ENCODE assay signal across 9 mouse cellular contexts in the genomic region with DNA sequence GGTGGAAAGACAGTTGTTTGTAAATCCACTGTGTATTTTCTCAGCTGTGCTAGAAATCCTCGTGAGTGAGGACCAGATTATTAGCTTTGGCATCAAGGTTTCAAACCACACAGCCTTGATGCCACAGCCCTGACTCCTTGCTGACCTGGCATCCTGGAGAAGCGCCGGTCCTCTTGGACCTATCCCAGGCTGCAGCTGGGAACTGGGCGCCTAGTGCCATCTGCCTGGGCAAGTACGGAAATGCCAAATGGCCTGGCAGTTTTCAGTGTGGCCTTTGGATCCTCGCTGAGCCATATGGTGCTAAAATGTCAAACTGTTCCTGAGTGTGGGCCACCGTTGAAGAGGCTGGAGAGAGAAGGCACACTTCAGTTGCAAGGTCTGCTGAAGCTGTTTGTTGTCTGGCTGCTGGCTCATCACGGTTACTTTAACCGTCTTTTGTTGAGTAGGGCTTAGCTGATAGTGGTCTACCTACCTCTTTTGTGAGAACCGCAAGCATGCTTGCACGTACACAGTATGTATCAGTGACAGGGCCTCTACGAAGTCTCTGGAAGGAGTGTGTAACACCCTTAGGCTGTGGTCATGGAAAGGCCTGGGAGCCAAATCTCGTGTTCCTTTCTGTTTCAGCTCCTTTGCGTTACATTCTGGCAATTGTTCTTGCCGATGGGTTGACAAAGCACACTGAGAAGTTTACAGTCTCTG. TPM values are rescaled to one million over a fixed set of nuclear protein-coding genes. Genes with fewer than 3 reads are reported as not detected.
DNase-seq lines count a peak whose midpoint lies in the region; ATAC-seq and TF ChIP-seq lines count a peak whose summit lies in the region.
"Had no signal": no experiment of that assay in that cellular context is flagged by ENCODE, and none has a peak within 500 bp of the region (broad histone marks: within the 10 kb centered on the region; RNA-seq: fewer than 3 reads in every experiment).

No protein-coding gene starts in this region.

- no peak overlapping the region for H3K9ac ChIP-seq in heart, embryonic 12.5 days
- H3K9ac ChIP-seq in stomach, postnatal 0 days (ENCODE audit: low read length): no peak overlapping the region

- H3K36me3 ChIP-seq in heart, embryonic 12.5 days: no peaks in the 10 kb centered on the region
- no peaks in the 10 kb centered on the region for H3K36me3 ChIP-seq in stomach, postnatal 0 days (ENCODE audit: control insufficient read depth, insufficient read depth, low read length)

- TF ChIP-seq CTCF in layer of hippocampus, adult 2 months (conservative IDR thresholded peaks at IDR 0.05): peak; percentile 59
- TF ChIP-seq CTCF in stomach, postnatal 0 days (IDR thresholded peaks at IDR 0.05; ENCODE audit: low read depth): no peak

- WGBS in heart, embryonic 12.5 days: 53% methylated on average over 15 of the region's 15 CpGs
- WGBS in stomach, postnatal 0 days: 52% methylated on average over 15 of the region's 15 CpGs

- peak overlapping the region; percentile 11; the same call in 1 of the 2 replicates for H3K4me2 ChIP-seq in heart, embryonic 12.5 days
- H3K4me2 ChIP-seq in stomach, postnatal 0 days (replicated peaks; ENCODE audit: low read depth): no peak overlapping the region

- no peak overlapping the region for H3K27ac ChIP-seq in heart, embryonic 12.5 days (ENCODE audit: poor library complexity, severe bottlenecking)
- peak overlapping the region; percentile 58 for H3K27ac ChIP-seq in layer of hippocampus, adult 2 months
- no peak overlapping the region for H3K27ac ChIP-seq in stomach, postnatal 0 days (replicated peaks)

- ATAC-seq in frontal cortex, adult (ENCODE audit: low TSS enrichment): peak; percentile 48; the same call in 1 of the 2 replicates
- no peak for ATAC-seq in heart, embryonic 12.5 days (ENCODE audit: insufficient number of reproducible peaks, low FRiP score)
- peak; percentile 35; the same call in 1 of the 2 replicates for ATAC-seq in stomach, postnatal 0 days (ENCODE audit: low FRiP score, low TSS enrichment)

- H3K4me1 ChIP-seq in heart, embryonic 12.5 days (replicated peaks): peaks cover 11% of the 10 kb centered on the region
- 0 out of 2 replicates have a peak, but pooled peaks cover 2% of the 10 kb centered on the region for H3K4me1 ChIP-seq in stomach, postnatal 0 days (replicated peaks; ENCODE audit: control insufficient read depth, insufficient read depth)

- no peak for TF ChIP-seq EP300 in stomach, postnatal 0 days (optimal IDR thresholded peaks at IDR 0.05)

- no peaks in the 10 kb centered on the region for H3K27me3 ChIP-seq in heart, embryonic 12.5 days (replicated peaks)
- H3K27me3 ChIP-seq in stomach, postnatal 0 days (ENCODE audit: control insufficient read depth, insufficient read depth, low read length): no peaks in the 10 kb centered on the region
- H3K27me3 ChIP-seq: CH12.LX had no signal

- H3K4me3 ChIP-seq in heart, embryonic 12.5 days: no peak overlapping the region
- H3K4me3 ChIP-seq in layer of hippocampus, adult 2 months: peak overlapping the region; percentile 3; the same call in 1 of the 2 replicates
- no peak overlapping the region for H3K4me3 ChIP-seq in stomach, postnatal 0 days (ENCODE audit: low read depth, low read length)

- no peaks in the 10 kb centered on the region for H3K9me3 ChIP-seq in heart, embryonic 12.5 days (replicated peaks)
- no peaks in the 10 kb centered on the region for H3K9me3 ChIP-seq in stomach, postnatal 0 days (ENCODE audit: control insufficient read depth, low read length)

- DNase-seq in frontal cortex, postnatal 14 days (ENCODE audit: low spot score in 2 of 2): no peak
- DNase-seq in MN1 (ENCODE audit: low spot score): peak; percentile 56
- DNase-seq in cerebellum, postnatal 36 days: peak; percentile 96 to 98
- DNase-seq in layer of hippocampus, adult 2 months (ENCODE audit: low spot score in 2 of 2): peak; percentile 44 to 63
- no peak for DNase-seq in stomach, postnatal 0 days (ENCODE audit: low spot score)
- no peak for DNase-seq in natural killer cell, adult 2 months (ENCODE audit: low spot score in 2 of 2)

RNA-seq across cellular contexts. Expression of a gene that starts 53.3 kb away (rescaled TPM):
- polyA plus RNA-seq in heart, embryonic 12.5 days (2016; fragmentation: Nextera tagmentation; extraction: Ambion mirVana): 7.3 and 10.1 TPM in 2 replicates
- 100 to 1,000 TPM; 253 to 265 TPM for total RNA-seq in layer of hippocampus, adult 2 months (2021)
- 3.1 and 3.3 TPM in 2 replicates for polyA plus RNA-seq in stomach, postnatal 0 days (2015; fragmentation: Nextera tagmentation; extraction: Ambion mirVana)

RNA-seq across cellular contexts. Expression of a gene that starts 53.4 kb away (rescaled TPM):
- polyA plus RNA-seq in heart, embryonic 12.5 days (2016; fragmentation: Nextera tagmentation; extraction: Ambion mirVana): 25.6 and 30.2 TPM in 2 replicates
- 10 to 100 TPM; 24.2 to 26.5 TPM for total RNA-seq in layer of hippocampus, adult 2 months (2021)
- 21.3 and 21.7 TPM in 2 replicates for polyA plus RNA-seq in stomach, postnatal 0 days (2015; fragmentation: Nextera tagmentation; extraction: Ambion mirVana)

Comparison
In these comparisons a context has a peak if more than half of its experiments do, and no peak if none do; other contexts are left out.
1. DNase-seq: peak in MN1 (single experiment), cerebellum, postnatal 36 days (2 of 2) and layer of hippocampus, adult 2 months (2 of 2); none in frontal cortex, postnatal 14 days (0 of 2), stomach, postnatal 0 days (single experiment) and natural killer cell, adult 2 months (0 of 2).